Mouse (Mus musculus): ENCODE results near the gene Mlkl. TPM values are rescaled to one million over a fixed set of nuclear protein-coding genes. Genes with fewer than 3 reads are reported as not detected.
"Not testable (repeated sequence)": the region's sequence is repeated elsewhere in the genome, so short reads cannot be mapped to it uniquely, and the experiment has no call there.

Mlkl gene
- total RNA-seq, 2 experiments from 2014 or later, result 11.8 to 29.2 TPM

DNA sequence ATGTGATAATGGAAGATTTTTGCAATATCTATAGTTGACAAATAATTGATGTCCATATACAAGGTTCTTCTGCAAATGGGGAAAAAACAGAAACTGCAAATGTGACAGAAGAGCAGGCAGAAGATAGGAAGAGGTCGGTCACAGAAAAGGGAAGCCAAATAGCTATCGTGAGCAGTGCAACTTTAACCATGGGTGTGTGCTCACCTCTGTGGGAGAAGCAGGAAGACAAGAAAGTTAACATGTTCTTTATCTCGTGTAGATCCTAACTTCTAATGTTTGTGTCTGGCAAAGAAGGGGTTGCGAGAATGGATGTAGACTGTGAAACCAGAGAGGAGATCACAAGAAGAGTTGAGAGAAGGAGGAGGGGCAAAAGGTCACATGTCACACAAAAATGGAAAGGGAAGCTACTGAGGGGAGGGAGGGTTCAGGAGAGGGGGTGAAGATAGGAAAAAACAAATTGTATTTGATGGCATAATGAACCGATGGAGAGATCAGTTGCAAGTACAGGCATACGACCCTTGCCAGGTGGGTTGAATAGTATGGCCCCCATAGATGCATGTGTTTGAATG is 12.7 kb downstream of the Mlkl start:
- no peak for ATAC-seq (replicated peaks; ENCODE audit: low FRiP score, poor library complexity, severe bottlenecking)

DNA sequence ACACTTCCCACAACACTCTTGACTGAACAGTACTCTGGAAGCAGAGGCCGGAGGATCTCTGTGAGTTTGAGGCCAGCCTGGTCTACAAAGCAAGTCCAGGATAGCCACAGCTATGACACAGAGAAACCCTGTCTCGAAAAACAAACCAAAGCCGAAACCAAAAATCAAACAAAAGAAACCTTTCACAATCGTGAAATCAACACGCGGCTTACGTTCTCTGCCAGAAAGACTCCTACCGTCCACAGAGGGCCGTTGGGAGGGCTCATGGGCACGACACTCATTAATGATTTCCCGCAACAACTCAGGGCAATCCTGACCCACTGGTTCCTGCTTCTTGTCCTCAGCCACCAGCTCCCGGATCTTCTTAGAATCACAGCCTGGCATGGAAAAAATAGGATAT is 23.2 kb downstream of the Mlkl start:
- ATAC-seq (replicated peaks; ENCODE audit: low FRiP score, poor library complexity, severe bottlenecking), result no peak

DNA sequence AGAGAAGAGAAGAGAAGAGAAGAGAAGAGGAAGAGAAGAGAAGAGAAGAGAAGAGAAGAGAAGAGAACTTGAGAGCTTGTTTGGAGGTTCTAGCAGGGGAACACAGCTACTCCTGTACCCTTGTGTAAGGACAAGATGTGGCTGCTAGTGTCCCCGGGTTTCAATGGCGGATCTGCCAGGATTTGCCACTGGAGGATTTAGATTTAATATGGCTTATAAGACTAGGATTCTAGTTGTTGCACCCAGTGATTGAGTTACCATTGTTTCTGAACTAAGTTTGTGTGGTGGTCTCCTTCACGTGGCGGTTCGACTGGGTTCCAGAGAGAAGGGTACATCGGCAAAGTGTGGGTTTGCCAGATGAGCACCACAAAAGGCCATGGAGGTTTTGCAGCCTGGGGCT is 24.0 kb downstream of the Mlkl start:
- not testable (repeated sequence) for ATAC-seq (replicated peaks; ENCODE audit: low FRiP score, poor library complexity, severe bottlenecking)

DNA sequence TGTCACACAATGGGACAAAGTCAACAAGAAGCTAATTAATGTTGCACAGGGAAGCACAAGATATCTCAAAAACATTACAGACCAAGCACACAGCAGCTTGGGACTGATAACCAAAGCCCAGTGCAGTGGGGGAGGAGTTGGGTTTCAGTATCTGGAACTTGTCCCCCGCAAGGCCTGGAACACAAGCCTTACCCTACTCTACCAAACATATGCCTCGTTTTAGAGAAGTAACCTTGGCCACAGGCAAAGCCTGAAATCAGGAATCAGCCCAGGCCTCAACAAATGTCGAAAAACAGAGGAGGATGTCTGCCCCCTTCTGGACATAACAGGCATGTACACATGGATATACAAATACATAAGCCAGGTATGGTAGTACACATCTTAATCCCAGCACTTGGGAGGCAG is 25.2 kb downstream of the Mlkl start:
- ATAC-seq (replicated peaks; ENCODE audit: low FRiP score, poor library complexity, severe bottlenecking), result peak; percentile 98

DNA sequence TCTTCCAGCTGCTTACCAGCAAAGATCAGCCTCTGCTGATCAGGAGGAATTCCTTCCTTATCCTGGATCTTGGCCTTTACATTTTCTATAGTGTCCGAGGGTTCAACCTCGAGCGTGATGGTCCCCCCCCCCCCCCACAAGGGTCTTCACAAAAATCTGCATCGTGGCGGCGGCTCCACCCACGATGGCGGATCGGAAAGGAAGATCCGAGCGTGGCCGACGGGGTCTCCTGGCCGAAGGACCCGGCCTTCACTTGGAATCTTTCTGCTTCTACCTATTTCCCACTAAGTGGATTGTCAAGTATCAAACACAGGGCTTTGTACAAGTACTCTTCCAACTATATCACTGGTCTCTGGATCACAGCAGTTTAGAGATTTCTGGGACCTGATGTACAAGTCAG is 28.0 kb downstream of the Mlkl start:
- ATAC-seq (replicated peaks; ENCODE audit: low FRiP score, poor library complexity, severe bottlenecking), result peak; percentile 60

DNA sequence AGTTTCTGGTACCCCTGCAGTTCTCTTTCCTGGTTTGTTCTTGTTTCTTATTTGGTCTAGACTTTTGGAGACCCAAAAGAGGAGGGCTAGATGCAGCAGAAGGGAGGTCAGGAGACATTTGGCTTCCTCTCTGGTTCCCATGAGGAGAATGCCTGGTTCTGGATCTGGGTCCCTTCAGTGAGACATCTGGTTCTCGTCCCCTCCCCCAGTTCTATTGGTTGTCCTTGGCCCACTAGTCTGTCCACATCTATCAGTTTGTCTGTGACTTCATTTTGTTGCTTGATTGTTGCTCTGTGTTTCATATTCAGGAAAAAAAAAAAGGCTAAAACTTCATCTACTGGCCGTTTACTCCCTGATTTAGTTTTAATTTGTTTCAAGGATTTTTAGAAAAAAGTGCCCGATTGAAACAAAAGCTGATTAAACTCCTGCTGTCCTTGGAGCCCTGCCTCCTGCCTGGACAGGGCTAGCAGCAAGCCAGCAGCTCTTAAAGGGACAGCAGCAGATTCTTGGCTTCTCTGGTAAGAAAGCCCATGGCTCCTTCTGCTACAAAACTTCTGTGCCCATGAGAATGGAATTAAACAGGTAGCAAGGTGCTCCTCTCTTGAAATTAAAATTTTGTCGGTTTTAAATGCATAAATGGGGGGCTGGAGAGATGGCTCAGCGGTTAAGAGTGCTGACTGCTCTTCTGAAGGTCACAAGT is 32.8 kb downstream of the Mlkl start:
- ATAC-seq (replicated peaks; ENCODE audit: low FRiP score, poor library complexity, severe bottlenecking), result no peak

DNA sequence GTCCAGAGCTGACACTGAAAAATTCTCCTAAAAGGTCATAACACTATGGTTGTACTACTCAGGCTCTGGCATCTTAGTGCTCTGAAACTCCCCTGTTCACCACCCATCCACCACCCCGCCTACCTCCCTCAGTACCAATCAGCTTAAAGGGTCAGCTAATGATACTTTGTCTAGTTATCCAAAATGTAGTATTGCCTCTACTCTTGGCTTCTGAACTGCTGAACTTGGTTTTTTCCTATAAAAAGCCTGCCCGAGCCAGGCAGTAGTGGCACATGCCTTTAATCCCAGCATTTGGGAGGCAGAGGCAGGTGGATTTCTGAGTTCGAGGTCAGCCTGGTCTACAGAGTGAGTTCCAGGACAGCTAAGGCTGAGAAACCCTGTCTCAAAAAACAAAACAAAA is 33.6 kb downstream of the Mlkl start:
- no peak for ATAC-seq (replicated peaks; ENCODE audit: low FRiP score, poor library complexity, severe bottlenecking)

DNA sequence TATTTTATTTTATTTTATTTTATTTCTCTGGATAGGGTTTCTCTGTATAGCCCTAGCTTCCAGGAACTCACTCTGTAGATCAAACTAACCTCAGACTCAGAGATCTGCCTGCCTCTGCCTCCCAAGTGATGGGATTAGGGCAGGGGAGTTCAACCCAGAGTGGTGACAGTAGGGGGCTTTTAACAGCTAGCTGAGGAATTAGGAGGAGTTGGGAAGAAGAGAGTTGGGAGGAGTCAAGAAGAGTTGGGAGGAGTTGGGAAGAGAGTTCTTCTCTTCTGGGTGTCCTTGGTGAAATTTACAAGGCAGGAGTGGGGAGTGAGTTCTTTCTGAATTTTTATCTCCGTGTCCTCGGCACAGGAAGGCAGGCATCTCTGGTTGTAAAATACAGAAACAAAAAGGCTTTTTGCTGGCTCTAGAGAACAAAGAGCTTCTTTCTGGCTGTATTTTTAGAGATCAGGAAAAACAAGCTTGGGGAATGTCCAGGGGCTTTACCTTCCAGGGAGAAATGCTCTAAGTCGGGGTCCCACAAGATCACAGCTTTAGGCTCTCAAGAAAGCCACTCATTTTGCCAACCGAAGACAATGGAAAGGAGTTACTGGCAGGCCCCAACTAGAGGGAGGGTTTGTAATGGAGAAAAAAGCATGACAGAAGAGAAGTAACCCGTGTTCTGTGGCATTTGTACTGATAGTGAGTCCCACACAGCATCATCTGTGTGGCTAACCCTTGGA is 34.7 kb downstream of the Mlkl start:
- ATAC-seq (replicated peaks; ENCODE audit: low FRiP score, poor library complexity, severe bottlenecking), result not testable (repeated sequence)

DNA sequence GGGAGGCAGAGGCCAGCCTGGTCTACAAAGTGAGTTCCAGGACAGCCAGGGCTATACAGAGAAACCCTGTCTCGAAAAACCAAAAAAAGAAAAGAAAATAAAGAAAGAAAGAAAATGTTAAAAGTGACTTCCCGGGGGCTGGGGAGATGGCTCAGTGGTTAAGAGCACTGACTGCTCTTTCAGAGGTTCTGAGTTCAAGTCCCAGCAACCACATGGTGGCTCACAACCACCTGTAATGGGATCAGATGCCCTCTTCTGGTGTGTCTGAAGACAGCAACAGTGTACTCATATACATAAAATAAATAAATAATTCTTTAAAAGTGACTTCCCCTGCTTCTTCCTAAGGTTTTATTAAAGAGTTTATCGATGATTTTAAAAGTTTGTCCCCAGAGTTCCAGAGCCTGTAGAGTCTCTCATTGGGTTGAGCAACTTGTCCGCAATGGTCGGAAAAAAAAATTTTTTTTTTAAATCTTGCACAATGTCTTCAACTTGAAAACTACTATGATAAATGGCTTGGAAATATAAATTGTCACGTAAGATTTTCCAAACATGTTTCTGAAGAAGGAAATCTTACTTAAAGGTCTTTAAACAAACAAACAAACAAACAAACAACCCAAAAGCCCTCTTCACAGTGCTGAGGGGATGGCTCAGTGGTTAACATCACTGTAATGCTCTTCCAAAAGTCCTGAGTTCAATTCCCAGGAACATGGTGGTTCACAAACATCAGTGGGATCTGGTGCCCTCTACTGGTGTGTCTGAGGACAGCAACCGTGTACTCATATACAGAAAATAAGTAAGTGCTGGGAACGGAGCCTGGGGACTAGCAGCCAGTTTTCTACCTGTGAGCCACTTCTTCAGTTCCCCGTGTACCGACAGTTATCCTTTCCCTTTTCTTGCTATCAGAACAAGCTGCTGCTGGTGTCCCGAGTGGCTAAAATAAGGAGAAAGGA is 37.1 kb downstream of the Mlkl start:
- no peak for ATAC-seq (replicated peaks; ENCODE audit: low FRiP score, poor library complexity, severe bottlenecking)

DNA sequence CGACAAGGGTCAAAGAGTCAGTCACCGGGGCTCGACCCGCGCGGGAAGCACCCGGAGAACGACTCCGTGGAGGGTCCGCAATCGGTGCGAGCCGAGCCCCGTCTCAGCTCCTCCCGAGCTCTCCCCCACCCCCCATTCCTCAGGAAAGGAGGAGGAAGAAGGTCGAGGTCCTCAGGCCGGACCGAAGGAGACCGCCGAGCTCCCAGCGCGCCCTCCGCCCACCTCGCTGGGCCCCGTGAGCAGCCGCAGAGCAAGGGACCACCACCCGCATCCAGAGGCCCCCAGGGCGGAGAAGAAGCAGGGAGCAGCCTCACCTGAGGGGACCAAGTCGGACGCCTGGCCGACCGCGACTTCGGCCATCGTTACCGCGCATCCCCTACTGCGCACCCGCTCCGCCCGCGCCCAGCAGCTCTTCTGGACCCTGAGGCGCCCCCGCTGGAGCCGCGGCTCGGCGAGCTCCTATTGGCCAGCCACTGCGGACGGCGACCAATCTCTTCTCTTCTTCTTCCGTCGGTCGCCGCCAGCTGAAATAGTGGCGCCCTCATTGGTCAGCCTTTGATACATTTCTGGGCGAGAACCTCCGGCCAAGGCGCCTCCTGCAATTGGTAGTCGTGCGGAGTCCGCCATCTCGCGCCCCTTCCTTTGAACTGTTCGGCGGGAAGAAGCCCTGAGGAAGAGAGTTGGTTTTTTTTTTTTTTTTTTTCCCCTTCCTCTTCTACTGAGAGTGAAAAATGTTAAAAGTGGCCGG is 38.0 kb downstream of the Mlkl start, which contains the start of gene Rfwd3:
Rfwd3 (minus strand) TSS at position 402 of the 748 bp plus-strand sequence.
- ATAC-seq (replicated peaks; ENCODE audit: low FRiP score, poor library complexity, severe bottlenecking), result peak; percentile 99

DNA sequence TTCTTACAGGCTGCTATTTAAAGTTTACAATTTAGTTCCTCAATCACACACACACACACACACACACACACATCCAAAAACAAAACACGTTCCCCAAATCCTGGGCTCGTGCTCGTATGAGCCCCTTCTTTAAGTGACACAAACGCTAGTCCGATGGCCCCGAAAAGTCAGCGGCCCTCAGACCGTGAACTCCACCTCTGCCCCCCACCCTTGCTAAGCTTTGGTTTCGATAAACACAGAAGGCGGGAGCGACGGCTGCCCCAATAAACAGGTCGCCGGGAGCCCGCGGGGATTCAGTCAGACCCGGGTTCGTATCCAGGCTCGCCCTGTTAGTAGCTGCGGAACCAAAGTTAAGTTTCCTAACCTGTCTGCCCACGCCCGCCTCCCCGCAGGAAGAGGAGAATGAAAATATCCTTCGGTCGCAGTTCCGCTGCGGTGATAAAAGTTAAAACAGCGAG is 38.6 kb downstream of the Mlkl start:
- ATAC-seq (replicated peaks; ENCODE audit: low FRiP score, poor library complexity, severe bottlenecking), result peak; percentile 49

DNA sequence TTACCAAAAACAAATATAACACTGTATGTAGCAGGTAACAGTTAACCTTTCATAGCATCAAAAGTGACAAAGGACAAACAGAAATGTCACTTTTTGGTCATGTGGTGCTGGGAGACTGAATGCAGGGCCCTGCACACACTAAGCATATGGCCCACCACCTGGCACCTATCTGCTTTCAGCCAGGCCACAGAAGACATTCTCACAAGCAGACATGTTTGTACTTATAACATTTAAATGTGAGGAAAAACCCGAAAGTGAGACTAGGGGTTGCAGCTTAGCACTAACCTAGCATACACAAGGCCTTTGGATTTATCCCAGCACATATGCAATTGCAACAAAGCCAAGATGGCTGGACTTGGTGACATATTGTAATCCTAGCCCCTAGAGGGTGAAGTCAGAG is 40.0 kb downstream of the Mlkl start:
- ATAC-seq (replicated peaks; ENCODE audit: low FRiP score, poor library complexity, severe bottlenecking), result no peak

DNA sequence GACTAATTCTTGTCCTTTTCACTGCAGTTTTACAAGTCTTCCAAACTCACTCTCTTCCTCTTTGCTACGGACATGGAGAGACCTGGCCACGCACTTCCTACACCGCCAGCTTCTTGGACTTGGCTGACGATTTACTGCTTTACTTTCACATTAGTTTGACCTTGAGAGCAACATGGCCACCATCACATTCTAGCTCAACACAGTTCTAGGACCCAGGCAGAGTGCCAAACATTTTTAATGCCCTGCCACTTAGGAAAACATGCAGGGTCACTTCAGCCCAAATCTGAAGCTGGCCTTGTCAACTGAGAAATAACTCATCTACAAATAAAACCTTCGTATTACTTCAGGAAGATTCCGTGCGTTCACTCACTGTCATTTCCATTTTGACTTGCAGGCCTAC is 46.2 kb downstream of the Mlkl start:
- no peak for ATAC-seq (replicated peaks; ENCODE audit: low FRiP score, poor library complexity, severe bottlenecking)

DNA sequence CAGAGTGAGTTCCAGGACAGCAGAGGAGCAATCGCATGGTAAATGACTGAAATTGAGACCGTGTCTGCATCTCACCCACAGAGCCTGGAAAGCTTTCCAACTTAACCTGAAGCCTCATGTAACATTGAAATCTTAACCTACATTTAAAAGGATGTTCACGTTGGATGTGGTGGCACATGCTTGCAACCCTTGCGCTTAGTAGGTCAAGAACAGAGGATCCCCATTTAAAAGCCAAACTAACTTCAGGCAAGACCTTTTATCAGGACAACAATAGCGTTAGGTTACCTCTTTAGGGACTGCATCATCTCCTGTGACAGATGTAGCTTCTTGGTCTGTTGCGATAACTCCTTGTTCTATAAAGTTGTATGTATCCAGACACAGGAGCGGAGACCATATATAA is 47.4 kb downstream of the Mlkl start:
- no peak for ATAC-seq (replicated peaks; ENCODE audit: low FRiP score, poor library complexity, severe bottlenecking)

DNA sequence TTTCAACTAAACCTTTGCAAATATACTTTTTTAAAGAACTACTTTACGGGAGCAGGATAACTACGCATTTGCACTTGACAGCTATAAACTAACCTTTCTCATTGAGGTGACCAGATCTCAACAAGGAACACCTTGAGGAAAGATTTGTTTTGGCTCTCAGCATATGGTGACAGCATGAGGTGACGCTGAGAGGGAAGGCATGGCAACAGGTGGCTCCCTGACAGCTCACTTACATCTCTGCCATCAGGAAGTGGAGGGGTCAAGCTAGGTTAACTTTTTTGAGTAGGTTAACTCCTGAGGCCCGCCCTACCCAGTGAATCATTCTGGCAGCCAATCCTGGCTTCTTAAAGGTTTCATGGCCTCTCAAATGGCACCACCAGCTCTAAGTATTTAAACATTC is 52.4 kb downstream of the Mlkl start:
- no peak for ATAC-seq (replicated peaks; ENCODE audit: low FRiP score, poor library complexity, severe bottlenecking)

DNA sequence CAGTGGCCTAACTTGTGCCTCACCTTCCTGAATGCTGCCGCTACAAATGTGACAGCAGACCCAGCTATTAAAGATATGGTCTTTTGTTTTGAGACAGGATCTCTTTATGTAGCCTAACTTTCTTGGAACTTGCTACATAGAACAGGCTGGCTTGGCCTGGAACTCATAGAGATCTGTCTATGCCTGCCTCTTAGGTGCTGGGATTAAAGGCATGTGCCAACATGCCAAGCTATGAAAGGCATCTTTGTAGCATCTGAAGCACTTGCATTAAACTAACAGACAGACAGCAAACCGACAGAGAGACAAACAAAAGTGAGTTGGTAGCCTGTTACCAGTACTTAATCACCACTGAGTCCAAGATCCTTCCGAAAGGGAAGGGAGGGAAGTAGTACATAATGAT is 55.9 kb downstream of the Mlkl start:
- no peak for ATAC-seq (replicated peaks; ENCODE audit: low FRiP score, poor library complexity, severe bottlenecking)

DNA sequence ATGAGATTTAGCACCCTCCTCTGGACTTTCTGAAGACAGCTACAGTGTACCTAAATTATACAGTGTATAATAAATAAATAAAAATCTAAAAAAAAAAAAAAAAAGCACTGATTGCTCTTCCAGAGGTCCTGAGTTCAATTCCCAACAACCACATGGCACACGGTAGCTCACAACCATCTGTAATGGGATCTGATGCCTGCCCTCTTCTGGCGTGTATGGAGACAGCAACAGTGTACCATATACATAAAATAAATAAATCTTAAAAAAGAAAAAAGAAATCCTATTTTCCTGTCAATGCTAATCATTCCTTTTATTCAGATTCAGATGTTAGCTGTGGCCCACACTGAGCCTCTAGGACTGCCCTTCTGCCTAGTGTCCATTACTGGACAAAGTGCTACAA is 69.7 kb downstream of the Mlkl start:
- no peak for ATAC-seq (replicated peaks; ENCODE audit: low FRiP score, poor library complexity, severe bottlenecking)

DNA sequence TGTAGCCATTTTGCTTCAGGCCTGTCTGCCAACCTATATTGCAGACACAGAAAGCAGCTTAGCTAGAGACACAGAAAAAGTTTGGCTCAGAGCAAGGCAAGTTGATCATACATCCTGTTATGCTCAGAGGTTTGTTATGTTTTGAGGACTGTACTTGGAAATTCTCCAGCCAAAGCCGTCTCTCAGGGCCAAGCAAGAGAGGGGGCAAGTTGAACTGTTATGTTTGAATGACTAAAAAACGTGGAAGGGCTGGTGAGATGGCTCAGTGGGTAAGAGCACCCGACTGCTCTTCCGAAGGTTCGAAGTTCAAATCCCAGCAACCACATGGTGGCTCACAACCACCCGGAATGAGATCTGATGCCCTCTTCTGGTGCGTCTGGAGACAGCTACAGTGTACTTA is 71.8 kb downstream of the Mlkl start:
- ATAC-seq (replicated peaks; ENCODE audit: low FRiP score, poor library complexity, severe bottlenecking), result not testable (repeated sequence)

DNA sequence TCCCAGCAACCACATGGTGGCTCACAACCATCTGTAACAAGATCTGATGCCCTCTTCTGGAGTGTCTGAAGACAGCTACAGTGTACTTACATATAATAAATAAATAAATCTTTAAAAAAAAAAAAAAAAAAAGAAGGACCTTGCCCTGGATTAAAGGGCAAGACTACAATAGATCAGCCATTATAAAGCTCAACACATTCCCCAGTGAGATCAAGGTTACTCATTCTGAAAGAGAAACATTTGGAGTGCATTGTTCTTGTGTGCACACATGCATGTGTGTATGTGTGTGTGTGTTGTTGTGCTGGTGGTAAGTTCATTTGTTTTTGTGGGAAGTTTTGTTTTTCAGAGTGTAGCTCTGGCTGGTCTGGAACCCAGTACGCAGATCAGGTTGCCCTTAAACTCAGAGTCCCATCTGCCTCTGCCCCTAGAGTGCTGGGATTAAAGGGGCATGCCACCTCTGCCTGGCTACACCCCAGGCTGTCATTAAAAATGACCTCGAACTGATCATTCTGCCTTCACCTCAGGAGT is 73.2 kb downstream of the Mlkl start:
- no peak for ATAC-seq (replicated peaks; ENCODE audit: low FRiP score, poor library complexity, severe bottlenecking)

All from erythroblast, adult 5-6 weeks (primary cell).